Mouse (Mus musculus) megakaryocyte, embryonic 14.5 days (primary cell): ENCODE results near the gene Clpx.

Source experiments
- FLI1 ChIP-seq: IDR thresholded peaks from 2 replicates; pipeline ENCODE4 v1.6.1; 2012; ENCODE audit warnings: low read length, inconsistent platforms, mixed read lengths
- GATA1 ChIP-seq: IDR thresholded peaks from 3 replicates; pipeline ENCODE4 v1.6.1; 2012; ENCODE audit warnings: mixed read lengths, low read length, inconsistent platforms, borderline replicate concordance

DNA sequence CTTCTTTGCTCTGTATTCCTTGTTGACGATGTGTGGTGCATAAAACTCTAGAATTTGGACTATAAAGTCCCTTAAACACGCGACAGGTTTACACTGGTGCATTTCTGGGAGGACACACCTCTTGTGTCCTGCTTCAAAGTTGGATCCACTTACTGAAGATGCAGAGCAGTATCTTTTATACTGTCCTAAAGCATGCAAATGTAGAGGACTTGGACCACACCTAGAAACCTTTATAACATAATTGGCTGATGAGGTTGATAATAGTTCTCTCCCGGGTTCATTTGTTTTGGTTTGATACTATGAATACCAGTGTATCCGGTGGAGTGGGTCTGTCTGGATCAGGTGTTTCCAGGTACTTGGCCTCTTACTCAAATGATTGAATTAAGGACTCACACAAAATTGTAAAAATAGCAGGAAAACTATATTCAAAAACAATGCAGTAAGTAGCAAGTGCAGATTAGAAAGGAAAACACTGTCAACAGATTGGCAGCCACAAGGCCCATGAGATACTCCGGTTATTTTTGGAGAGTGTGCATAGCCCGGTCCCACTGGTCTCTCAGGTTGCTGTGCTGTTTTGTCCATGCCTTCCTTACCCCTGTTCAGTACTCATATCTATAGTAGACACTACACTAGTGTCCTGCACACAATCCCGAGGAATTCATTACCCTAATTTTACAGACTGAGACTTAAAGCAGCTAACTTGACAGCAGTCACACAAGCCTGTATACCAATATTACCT lies 53.2 kb downstream of the Clpx start:
- TF ChIP-seq FLI1, result no peak
- TF ChIP-seq GATA1, result no peak
